Mouse (Mus musculus) cerebellum, adult 9-10 months (tissue): ENCODE measurements around the gene Defb36.

Experiments used
- DNase-seq: peaks from one replicate; pipeline ENCODE4 v3.0.0; 2022

Defb36 gene

GRCm38 (mm10) chr2:152604057-152604456 lies at the start of gene Defb36:
Gene Defb36 (plus strand): TSS chr2:152604327.
- DNase-seq, result peak; percentile 14

DNA sequence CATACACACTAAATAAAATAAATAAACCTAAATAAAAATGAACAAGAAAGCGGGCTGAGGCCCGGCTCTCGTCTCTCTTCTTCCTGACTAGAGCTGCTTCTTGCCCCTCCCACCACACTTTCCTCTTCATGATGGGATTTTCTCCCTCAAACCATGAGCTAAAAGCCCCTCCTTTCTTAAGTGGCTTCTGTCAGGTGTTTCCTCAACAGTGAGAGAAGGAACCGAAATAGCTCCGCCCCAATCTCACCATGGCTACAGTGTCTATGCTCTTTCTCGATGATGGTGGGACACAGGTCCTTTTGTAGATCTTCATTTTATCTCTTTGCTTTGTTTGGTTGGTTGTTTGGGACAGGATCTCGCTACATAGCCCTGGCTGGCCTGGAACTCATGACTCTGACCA lies 47.5 kb upstream of the Defb36 start:
- DNase-seq, result no peak

GRCm38 (mm10) chr2:152569038-152569437 lies 35.1 kb upstream of the Defb36 start, which contains the start of gene Gm17416:
Gene Gm17416 (plus strand): TSS chr2:152569338.
- DNase-seq, result no peak

DNA sequence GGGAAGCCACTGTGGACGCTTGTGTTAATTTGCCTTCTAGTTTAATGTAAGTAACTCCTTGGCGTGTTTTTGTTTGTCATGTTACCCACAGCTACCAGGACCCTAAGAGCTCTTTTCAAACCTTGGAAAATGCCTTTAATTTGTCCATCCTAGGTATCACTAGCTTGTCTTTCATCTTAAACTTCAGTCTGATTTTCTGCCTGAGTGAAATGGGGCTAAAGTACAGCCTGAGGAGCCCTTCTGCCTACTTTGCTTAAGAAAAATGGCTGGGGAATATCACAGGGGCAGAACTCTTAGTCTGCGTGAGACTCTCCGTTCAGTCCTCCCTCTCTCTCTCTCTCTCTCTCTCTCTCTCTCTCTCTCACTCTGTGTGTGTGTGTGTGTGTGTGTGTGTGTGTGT lies 34.2 kb upstream of the Defb36 start:
- DNase-seq, result no peak

- no peak for DNase-seq
These were observed 33.8 kb upstream of the Defb36 start for GRCm38 (mm10) chr2:152570313-152570712.

DNA sequence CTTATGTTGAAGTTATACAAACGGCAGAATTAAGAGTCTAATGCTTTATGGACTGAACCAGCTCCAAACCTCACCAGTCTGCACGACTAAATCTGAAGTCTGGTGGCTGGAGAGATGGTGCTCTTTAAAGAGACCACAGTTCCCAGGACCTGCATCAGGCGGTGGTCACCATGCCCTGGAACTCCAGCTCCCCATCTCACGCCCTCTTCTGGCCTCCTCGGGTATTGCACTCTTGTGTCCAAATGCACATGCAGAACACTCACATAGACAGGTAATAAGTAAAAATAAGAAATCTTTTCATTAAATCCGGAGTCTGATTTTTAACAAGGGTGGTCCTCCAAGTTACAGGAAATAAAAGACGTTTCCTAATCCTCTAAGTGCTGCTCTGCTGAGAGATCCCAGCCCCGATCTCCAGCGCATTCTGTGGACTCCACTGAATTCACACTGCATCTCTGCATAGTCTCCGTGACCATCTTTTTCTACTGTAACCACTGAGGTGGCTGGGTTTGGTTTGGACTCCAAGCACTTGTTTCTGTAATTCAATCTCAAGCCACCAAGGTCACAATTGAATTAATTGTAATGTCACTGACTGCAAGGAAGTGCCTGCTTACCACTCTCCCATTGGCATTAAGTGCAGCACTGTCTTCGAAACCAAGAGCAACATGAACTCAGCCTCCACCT lies 31.9 kb upstream of the Defb36 start, which contains the start of gene Defb21:
Gene Defb21, plus strand, starts transcription at position 631 of the 681 bp plus-strand sequence.
- DNase-seq, result no peak

- DNase-seq, result no peak
These were observed 30.6 kb upstream of the Defb36 start for GRCm38 (mm10) chr2:152573484-152573883.

DNA sequence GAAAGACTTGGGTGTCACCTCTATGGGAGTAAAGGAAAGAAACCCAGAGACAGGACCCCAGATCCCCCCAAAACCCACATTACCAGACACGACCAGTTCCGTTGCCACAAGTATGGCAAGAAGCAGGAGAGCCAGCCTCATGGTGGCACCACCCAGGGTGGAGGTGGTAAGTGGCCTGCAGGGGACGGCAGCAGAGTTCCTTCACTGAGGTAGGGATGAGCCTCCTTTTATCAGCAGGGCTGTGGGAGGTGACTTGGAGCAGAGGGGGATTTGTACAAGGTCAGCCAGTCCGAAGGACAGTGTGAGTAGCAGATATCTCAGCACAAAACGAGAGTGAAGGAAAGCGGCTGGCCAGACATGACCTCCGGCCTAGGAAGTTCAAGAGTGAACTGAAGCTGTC lies 24.0 kb upstream of the Defb36 start, which contains the start of gene Defb19:
Gene Defb19, minus strand, starts transcription at position 206 of the 400 bp plus-strand sequence.
- no peak for DNase-seq

DNA sequence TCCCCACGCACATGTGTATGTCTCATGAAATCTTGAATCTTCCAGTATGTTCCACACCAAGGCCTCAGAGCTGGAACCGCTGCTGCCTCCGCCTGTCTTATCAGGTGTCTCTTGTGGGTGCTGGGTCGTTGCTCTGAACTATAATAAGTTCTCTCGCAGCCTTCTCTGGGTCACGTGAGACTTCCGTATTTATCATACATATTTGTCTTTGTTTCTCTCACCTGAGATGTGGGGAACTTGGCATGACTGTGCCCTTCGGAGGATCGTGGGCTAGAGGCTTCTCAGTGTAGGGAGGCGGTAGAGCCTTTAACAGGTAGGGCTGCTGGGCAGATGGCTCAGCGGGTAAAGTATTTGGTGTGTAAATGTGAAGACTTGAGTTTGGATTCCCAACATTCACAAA lies 23.5 kb upstream of the Defb36 start:
- no peak for DNase-seq

GRCm38 (mm10) chr2:152586926-152587560 lies 17.1 kb upstream of the Defb36 start:
- DNase-seq, result peak; percentile 2

DNA sequence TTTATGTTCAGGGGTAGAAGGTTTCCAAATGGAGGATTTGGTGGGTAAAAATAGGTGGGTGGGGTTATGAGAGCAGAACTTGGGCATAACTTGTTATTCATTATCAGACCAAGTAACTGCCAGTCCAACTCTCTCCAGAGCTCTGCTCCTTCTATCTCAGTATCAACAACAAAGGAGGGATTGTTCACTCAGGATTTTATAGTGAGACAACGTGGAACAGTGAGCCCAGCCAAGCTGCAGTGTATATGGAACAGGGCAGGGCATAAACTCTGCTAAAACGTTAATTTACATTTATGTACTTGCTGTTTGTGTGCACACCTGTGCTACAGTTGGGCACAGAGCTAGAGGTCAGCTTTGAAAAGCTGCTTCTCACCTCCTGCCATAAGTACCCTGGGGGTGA lies 15.7 kb upstream of the Defb36 start:
- no peak for DNase-seq

GRCm38 (mm10) chr2:152589021-152589420 lies 15.1 kb upstream of the Defb36 start:
- DNase-seq, result no peak

DNA sequence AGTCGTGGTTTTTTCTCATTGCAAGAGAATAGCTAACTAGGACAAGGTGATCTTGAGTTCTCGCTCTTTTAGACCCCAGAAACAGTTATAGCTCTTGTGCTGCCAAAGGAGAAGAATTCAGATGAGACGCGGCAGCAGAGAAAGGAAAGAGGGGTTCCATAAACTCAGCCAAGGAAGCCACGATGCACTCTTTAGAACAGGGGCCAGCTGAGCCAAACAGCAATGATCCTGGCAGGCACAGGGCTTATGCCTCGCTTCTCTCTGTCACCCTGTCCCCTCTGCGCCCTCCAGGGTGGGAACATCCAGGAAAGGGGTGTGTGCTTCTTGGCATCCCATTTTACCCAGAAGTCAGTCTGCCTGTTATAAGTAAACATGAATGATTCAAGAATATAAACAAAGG lies 4.8 kb upstream of the Defb36 start, which contains the start of gene Defb45:
Gene Defb45, minus strand, starts transcription at position 101 of the 400 bp plus-strand sequence.
- DNase-seq, result no peak

- no peak for DNase-seq
These were observed 4.1 kb upstream of the Defb36 start for GRCm38 (mm10) chr2:152600076-152600475.

GRCm38 (mm10) chr2:152601275-152601960 lies 2.7 kb upstream of the Defb36 start:
- no peak for DNase-seq

- no peak for DNase-seq
These were observed 3.6 kb downstream of the Defb36 start for GRCm38 (mm10) chr2:152607746-152608145.

DNA sequence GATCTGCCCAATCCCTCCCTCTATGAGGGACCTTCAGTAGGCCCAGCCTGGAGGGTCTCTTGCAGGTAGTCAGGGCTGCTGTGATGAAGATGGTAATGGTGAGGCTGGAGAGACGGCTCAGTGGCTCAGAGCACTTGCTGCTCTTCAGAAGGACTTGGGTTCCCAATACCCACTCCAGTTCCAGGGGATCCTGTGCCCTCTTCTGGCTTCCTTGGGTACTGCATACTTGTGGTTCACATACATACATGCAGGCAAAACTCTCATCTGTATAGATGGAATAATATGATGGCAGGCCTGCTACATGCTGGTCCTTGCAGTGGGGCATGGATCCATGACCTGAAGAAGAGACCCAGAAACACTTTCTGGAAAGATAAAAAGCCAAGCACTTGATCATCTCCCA lies 4.6 kb downstream of the Defb36 start:
- no peak for DNase-seq

GRCm38 (mm10) chr2:152612193-152612592 lies 8.1 kb downstream of the Defb36 start:
- no peak for DNase-seq

DNA sequence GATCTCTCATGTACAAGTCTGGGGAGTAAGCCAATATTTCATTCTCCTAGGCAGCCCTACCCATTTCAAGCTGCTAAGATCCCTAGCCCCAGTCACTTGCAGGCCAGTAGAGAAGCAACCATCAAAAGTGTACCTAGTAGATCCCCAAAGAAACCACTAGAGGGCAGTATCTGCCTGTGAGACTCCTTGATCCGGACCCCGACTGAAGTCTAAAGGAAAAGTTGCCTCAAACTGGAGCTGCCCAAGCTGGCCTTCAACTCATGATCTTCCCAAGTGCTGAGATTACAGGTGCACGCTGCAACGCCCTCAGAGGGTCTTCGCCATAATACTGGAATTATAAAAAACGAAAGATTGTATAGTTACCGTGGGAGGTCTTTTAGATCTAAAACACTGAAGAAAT lies 11.4 kb downstream of the Defb36 start:
- peak; percentile 37 for DNase-seq

DNA sequence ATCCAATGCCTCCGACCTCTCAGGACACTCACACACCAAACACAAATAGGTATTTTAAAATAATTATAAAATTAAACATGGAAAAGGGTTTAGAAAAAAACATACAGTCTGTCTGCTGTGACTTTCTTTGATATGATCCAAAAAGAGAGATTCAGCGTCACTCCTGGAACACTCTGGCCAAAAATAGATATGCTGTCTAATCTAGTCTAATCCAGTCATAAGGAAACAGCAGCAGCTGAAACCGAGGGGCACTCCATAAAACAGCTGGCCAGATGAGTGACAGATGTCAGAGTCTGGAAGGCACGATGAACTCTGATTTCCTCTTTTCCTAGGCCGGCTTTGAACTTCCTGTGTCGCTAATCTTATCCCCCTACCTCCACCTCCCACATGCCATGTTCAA lies 12.3 kb downstream of the Defb36 start:
- no peak for DNase-seq

GRCm38 (mm10) chr2:152617374-152617773 lies 13.2 kb downstream of the Defb36 start:
- no peak for DNase-seq

DNA sequence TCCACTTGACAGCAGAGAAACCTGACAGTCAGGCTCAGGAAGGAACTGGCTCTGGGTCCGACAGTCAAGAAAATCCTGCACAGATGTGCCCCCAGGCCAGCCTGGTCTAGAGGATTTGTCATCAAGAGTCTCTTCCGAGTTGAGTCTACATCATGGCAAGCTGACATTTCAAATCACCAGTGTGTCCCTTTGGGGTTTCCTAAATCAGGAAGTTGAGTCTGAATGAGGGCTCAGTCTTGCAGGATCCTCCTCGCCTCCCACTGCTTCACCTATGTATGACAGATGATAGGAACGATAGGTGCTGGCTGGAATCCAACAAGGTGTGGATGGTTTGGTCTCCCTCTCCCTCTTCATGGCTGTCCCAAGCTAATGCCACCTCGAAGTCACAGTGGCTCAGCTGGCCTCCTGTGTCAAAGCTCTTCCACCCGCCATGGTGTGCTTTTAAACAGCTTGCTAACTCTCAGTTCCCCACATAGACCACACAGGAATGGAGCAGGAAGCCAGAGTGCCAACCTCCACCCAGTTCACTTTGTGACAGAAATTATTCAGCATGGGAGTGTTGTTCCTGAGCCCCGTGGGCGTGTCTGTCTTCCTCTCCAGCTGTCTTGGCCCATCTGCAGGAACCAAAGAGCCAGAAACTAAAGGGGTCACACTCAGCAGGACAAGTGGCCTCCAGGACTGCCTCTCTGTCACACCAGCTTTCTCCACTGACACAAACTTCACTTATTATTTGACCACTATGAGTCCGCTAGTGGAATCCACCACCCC lies 16.4 kb downstream of the Defb36 start:
- no peak for DNase-seq

- no peak for DNase-seq
These were observed 18.0 kb downstream of the Defb36 start for GRCm38 (mm10) chr2:152622151-152622550.
